Mouse (Mus musculus) thymus, adult 18-20 months (tissue): Measurements from ENCODE around the gene Negr1.
"Not testable (repeated sequence)": the region's sequence is repeated elsewhere in the genome, so short reads cannot be mapped to it uniquely, and the experiment has no call there.

ENCODE experiments used
- DNase-seq, 2 experiments: peaks; one replicate each; pipeline ENCODE4 v3.0.0; 2022; ENCODE audit warnings: mixed read lengths in 2 of 2

Negr1 gene

DNA sequence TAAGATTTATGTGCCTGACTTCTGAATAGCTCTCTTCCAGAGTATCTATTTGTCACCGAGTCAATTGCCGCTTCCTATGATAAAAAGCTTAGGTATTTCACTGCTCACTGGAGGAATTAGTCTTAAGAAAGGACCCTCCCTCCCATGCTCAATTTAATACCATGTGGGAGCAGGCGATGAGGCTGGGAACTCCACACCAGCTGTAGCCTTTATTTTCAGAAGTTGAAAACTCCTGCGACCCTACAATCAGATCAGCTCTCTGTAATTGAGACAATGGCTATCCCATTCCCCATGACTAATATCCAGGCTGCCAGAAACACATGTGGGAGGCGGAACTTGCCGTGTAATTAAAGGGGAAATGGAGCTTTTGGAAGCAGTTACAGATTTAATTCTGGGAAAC is 474.4 kb downstream of the Negr1 start:
- DNase-seq: no peak

DNA sequence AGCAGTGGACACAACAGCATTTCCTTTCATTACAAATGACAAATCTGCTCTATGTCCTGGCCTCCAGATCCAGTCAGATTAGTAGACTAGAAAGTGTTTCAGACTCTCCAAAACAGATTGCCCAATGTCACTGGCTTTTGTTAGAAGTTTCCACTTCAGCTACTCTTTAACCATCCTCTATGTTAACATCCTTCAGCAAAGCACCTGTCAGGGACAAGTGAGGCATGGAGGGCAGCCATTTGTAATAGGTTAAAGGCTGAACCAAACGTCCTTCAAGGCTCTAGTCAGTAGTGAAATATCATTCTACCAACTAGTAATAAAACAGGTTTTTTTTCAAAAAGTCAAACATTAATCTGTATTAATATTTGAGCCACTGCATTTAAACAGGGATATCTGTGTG is 475.0 kb downstream of the Negr1 start:
- no peak for DNase-seq

DNA sequence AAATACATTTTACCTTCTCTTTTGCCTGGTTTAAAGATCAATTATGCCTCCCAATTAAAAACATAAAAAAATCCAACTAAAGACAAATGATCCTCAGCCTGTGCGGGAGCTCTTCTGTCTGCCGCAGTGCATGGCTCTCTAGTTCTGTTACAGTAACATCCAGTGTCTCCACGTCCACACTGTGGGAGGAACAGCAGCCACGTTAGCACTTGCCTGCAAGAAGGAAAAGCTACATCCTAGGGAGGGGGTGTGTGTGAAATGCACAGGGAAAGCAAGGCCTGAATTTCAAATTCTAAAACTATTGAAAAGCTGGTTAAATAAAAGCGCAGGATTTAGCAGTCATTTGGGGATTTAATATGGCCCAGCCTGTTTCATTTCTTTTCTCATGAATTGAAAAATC is 479.0 kb downstream of the Negr1 start:
- no peak for DNase-seq

- no peak for DNase-seq
Measured at GRCm38 (mm10) chr3:157044565-157044964, 483.0 kb downstream of the Negr1 start.

GRCm38 (mm10) chr3:157064438-157064837 is 502.8 kb downstream of the Negr1 start:
- not testable (repeated sequence) for DNase-seq

DNA sequence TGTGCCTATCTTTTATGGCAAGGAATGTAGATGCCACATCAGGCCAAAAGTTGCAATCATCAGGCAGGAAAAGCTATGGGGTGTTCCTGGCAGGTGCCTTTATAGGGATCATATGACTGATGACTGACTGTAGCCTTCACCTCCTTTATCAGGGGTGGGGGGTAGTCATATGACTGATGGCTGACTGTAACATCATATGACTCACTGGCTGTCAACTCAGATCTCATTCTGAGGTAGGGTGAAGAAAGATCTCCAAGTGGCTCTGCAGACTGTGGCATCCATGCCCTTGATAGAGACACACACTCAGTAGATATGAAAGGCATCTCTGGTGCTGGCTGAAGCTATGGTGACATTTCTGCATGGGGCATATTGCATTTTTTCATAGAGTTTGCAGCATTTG is 504.7 kb downstream of the Negr1 start:
- DNase-seq: no peak

- no peak for DNase-seq
Measured at GRCm38 (mm10) chr3:157079250-157079965, 517.8 kb downstream of the Negr1 start.

GRCm38 (mm10) chr3:157079966-157080306 is 518.3 kb downstream of the Negr1 start:
- DNase-seq: no peak

- no peak for DNase-seq
Measured at GRCm38 (mm10) chr3:157080585-157080984, 519.0 kb downstream of the Negr1 start.

DNA sequence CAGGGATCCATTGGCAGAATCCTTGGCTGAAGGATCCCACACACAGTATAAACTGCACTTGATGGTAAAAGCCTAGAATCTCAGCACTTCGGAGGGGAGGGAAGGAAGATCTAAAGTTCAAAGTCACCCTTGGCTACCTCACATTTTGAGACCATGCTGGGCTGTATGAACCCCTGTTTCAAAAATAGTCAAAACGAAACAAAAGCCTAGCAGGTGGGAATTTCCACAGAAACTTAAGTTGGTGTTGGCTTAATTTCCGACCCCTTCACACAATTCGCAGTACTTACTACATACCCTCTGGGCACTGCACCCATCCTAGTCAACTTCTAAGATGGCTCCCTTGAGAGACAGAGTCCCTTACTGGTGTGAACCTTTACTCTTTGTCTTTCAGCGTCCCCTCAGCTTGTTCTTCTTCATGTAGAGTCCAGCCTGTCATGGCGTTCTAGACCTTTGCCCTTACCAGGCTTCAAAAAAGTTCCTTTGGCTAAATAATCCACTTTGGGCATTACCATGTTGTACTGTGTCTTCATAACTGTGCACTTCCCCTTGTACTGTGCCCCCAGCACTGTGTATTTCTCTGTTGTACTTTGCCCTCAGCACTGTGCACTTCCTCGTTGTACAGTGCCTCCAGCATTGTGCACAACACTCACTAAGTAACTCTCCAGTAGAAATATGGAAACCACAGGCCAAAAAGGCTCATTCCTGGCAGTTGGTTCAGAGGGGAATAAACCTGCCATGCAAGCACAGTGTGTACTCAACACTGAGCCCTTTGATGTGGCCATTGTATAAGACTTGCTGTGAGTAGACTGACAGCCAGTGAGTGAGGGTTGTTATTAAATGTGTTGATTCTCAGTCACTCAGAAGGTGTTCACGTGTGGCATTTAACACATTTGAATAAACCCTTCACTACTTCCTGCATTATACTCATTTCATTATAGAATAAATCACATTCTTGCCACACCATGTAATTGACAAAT is 521.5 kb downstream of the Negr1 start:
- DNase-seq: no peak

- DNase-seq: no peak
Measured at GRCm38 (mm10) chr3:157085180-157085579, 523.6 kb downstream of the Negr1 start.

- DNase-seq: no peak
Measured at GRCm38 (mm10) chr3:157090051-157090450, 528.5 kb downstream of the Negr1 start.

DNA sequence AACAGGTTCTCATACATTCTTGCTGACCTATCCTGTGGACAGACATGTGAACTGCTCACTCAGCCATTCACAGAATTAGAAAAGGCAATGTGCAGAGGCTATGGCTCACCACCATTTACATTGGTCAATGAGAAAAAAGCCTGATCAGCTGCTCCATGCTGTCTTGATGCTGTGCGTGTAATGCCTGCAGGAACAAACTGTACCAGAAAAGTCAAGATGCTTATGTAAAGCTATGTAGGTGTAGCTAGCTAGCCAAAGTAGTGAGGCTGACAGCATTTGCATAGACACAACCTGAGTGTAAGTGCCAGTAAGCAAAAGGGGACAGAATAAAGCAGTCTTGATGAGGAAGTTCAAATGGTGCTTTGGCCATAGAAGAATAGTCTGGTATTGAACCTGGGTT is 534.7 kb downstream of the Negr1 start:
- no peak for DNase-seq

- DNase-seq: no peak
Measured at GRCm38 (mm10) chr3:157097514-157097913, 535.9 kb downstream of the Negr1 start.

DNA sequence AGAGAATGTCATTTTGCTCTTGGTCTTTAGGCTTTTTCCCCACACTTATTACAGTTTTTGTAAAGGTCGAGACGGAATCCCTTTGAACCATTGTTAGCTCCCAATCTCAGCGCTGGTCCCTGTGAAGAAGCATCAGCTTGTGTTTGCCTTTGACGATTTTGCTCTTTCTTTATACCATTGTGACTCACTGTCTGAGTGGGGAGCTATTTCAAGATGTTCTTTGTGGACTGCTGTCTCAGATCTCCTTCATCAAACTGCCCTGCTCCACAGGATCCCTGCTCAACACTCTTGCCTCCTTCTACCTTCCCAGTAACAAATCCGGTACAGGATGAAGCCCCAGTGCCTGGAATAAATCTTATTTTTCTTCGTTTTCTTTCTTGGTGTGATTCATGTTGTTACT is 536.8 kb downstream of the Negr1 start:
- no peak for DNase-seq

GRCm38 (mm10) chr3:157104866-157105579 is 543.4 kb downstream of the Negr1 start:
- DNase-seq: no peak

GRCm38 (mm10) chr3:157105580-157106264 is 544.1 kb downstream of the Negr1 start:
- DNase-seq: no peak

GRCm38 (mm10) chr3:157108156-157108555 is 546.6 kb downstream of the Negr1 start:
- DNase-seq: no peak

DNA sequence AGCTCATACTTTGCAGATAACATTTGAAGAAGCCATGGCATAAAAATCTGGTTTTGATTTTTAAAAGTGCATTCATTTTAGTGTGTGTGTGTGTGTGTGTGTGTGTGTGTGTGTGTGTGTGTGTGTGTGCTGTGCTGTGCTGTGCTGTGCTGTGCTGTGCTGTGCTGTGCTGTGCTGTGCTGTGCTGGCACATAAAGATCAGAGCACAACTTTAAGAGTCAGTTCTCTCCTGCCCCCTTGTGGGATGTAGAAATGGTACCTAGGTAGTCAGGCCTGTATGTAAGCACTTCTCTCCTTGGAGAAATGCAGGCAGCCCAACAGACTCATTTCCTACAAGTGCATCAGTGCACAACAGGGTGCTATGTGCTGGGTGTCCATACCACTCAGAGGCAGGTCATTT is 547.7 kb downstream of the Negr1 start:
- no peak for DNase-seq

DNA sequence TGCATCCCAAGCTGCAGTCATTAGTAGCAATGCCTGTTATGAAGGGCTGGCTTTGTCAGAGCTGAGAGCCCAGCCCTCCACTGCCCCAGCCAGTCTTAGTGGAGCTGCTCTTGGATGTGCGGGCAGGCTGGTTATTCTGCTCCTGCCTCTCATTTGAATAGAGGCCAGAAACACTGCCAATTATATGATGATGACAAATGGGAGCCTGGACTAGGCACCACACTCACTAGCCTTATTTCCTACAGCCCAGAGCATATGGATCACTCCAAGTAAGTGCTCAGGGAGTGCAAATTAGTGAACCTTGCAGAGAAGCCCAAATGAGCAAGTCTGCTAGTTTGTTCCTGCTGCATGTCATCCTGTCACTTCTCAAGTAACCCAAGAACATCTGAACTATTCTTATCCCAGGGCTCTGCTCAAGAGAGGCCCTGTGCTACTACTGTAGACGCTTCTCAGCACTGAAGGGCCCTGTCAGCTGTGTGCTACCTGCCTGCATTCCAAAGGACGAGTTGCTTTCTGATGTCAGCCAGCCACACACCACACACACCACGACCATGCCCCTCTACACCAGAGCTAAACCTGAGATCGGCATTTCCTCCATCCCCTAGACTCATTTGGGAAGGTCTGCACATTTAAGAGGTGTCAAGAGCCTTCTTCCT is 553.6 kb downstream of the Negr1 start:
- DNase-seq: no peak

GRCm38 (mm10) chr3:157116024-157116423 is 554.4 kb downstream of the Negr1 start:
- DNase-seq: no peak

DNA sequence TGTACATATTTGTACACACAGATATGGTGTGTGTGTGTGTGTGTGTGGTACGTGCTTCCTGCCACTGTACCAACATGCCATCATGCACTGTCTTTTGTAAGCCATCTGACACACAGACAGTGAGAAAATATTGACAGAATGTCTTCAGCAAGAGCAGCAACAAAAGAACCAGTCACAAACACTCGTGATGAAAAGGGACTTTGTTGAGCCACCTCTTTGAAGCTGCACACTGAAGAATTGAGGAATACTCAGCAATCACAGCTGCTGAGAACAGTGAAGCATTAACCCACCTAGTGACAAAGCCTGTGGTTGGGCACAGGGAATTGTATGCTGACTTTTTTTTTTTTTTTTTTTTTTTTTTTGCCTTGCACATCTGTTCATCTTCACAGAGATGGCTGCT is 558.3 kb downstream of the Negr1 start:
- DNase-seq: no peak
